Mouse (Mus musculus): ENCODE measurements at regions not wholly inside any gene's neighbourhood (a gene's known extent, or its start where the extent isn't known, plus 50 kb on each side); places are given as distances from the start of the nearest gene placed in this dataset.

DNA sequence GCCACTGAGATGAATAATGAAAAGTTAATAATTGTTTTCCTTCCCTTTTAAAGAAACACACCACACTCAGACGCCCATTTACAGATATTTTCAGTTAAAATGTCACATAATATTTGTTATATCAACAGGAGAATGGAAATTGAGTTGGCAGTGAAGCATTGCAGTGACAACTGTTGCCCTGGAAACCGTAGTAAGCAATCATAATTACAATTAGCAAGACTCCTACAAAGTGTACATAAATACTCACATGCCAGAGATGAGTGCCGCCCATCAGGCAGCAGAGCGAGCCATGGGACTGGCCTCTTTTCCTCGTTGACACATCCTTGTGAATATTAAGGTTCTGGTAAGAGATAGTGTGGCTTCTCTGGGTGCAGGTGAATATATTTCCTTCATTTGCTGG is 129.6 kb upstream of the Kif2a start:
- Histone ChIP-seq H3K4me2 (no peak overlapping the region), H3K9ac (no peak overlapping the region), H3K4me3 (no peak overlapping the region), H3K36me3 (no peaks in the 10 kb centered on the region), H3K27me3 (no peaks in the 10 kb centered on the region), H3K9me3 (no peaks in the 10 kb centered on the region), H3K4me1 (replicated peaks) (0 out of 2 replicates have a peak, but pooled peaks cover 4% of the 10 kb centered on the region), H3K27ac (replicated peaks) (no peak overlapping the region)
- ATAC-seq (ENCODE audit: low FRiP score, low read depth) = no peak
- WGBS = 72% methylated on average over 5 of the region's 5 CpGs

DNA sequence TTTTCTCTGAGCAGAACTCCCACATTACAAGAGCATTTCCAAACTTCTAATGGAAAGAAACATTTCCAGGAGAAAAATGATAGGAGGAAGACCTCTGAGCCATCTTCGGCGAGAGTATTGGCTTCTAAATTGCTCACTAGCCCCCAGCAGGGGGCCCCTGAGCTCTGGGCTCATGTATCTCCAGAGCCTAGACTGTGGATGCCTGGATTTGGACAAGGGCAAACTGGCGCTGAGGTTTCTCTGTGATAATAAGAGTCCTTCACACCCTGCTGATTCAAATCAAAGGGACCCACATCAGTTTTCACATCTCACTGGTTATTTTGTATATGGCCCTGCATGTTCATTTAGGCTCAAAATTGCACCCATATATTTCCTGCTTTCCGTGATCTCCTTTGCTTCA is 119.3 kb upstream of the Kif2a start:
- H3K9me3 ChIP-seq = no peaks in the 10 kb centered on the region
- no peak overlapping the region for H3K4me3 ChIP-seq
- H3K9ac ChIP-seq = no peak overlapping the region
- no peaks in the 10 kb centered on the region for H3K4me1 ChIP-seq (replicated peaks)
- no peak overlapping the region for H3K27ac ChIP-seq (replicated peaks)
- 45% methylated on average over 4 of the region's 4 CpGs for WGBS
- no peak for ATAC-seq (ENCODE audit: low FRiP score, low read depth)
- H3K27me3 ChIP-seq = no peaks in the 10 kb centered on the region
- H3K4me2 ChIP-seq = no peak overlapping the region
- no peaks in the 10 kb centered on the region for H3K36me3 ChIP-seq

GRCm38 (mm10) chr13:107134125-107134524 is 112.2 kb upstream of the Kif2a start:
- H3K9me3 ChIP-seq = no peaks in the 10 kb centered on the region
- H3K27me3 ChIP-seq = no peaks in the 10 kb centered on the region
- H3K4me2 ChIP-seq = no peak overlapping the region
- no peak overlapping the region for H3K9ac ChIP-seq
- H3K4me1 ChIP-seq (replicated peaks) = no peaks in the 10 kb centered on the region
- no peaks in the 10 kb centered on the region for H3K36me3 ChIP-seq
- no peak for ATAC-seq (ENCODE audit: low FRiP score, low read depth)
- no peak overlapping the region for H3K4me3 ChIP-seq
- H3K27ac ChIP-seq (replicated peaks) = no peak overlapping the region

- no peaks in the 10 kb centered on the region for H3K9me3 ChIP-seq
- H3K27me3 ChIP-seq = no peaks in the 10 kb centered on the region
- H3K27ac ChIP-seq (replicated peaks) = no peak overlapping the region
- no peak for ATAC-seq (ENCODE audit: low FRiP score, low read depth)
- no peaks in the 10 kb centered on the region for H3K36me3 ChIP-seq
- no peak overlapping the region for H3K4me2 ChIP-seq
- no peaks in the 10 kb centered on the region for H3K4me1 ChIP-seq (replicated peaks)
- WGBS = 88% methylated on average over 7 of the region's 7 CpGs
- H3K9ac ChIP-seq = no peak overlapping the region
- no peak overlapping the region for H3K4me3 ChIP-seq
These were observed 104.7 kb upstream of the Kif2a start for GRCm38 (mm10) chr13:107126636-107127035.

DNA sequence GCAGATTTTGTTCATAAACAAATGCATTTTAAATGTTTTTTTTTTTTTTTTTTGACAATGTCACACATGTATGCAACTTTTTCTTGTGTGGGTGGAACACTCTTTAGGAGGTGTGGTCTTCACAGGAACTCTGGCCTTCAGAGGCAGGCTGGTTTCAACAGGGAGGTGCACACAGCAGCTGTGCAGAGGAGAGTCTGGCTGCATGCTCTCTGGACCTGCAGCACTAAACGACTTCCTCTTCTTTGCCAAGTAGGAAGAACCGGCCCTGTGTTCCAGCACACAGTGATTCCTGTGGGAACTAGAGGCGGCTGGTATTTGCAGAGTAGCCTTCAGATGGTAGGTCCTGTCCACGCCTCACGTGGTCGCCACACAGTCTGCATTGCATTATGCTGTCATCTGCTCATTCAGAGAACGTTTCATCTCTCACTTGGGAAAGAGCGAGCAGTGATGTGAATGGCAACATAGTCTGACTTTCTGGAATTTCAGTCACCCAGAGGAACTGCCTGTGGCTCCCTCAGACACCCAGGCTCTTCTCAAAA is 102.3 kb upstream of the Kif2a start:
- H3K27me3 ChIP-seq = no peaks in the 10 kb centered on the region
- H3K4me2 ChIP-seq = no peak overlapping the region
- no peaks in the 10 kb centered on the region for H3K36me3 ChIP-seq
- no peaks in the 10 kb centered on the region for H3K4me1 ChIP-seq (replicated peaks)
- H3K9me3 ChIP-seq = no peaks in the 10 kb centered on the region
- WGBS = 82% methylated on average over 8 of the region's 8 CpGs
- H3K4me3 ChIP-seq = no peak overlapping the region
- ATAC-seq (ENCODE audit: low FRiP score, low read depth) = no peak
- no peak overlapping the region for H3K9ac ChIP-seq
- no peak overlapping the region for H3K27ac ChIP-seq (replicated peaks)

- Histone ChIP-seq H3K27me3 (no peaks in the 10 kb centered on the region), H3K36me3 (no peaks in the 10 kb centered on the region), H3K4me2 (peak overlapping the region; percentile 34), H3K4me3 (no peak overlapping the region), H3K9me3 (no peaks in the 10 kb centered on the region), H3K4me1 (replicated peaks) (peaks cover 3% of the 10 kb centered on the region; the same call in 1 of the 2 replicates), H3K9ac (no peak overlapping the region), H3K27ac (replicated peaks) (no peak overlapping the region)
- ATAC-seq (ENCODE audit: low FRiP score, low read depth) = peak; percentile 81
- 61% methylated on average over 22 of the region's 22 CpGs for WGBS
These were observed 92.2 kb upstream of the Kif2a start for GRCm38 (mm10) chr13:107113949-107114690.

- peak overlapping the region; percentile 23 for H3K4me2 ChIP-seq
- H3K27me3 ChIP-seq = no peaks in the 10 kb centered on the region
- no peak for ATAC-seq (ENCODE audit: low FRiP score, low read depth)
- no peak overlapping the region for H3K27ac ChIP-seq (replicated peaks)
- H3K36me3 ChIP-seq = no peaks in the 10 kb centered on the region
- WGBS = 39% methylated on average over 5 of the region's 5 CpGs
- H3K4me3 ChIP-seq = no peak overlapping the region
- H3K4me1 ChIP-seq (replicated peaks) = 0 out of 2 replicates have a peak, but pooled peaks cover 6% of the 10 kb centered on the region
- H3K9ac ChIP-seq = no peak overlapping the region
- no peaks in the 10 kb centered on the region for H3K9me3 ChIP-seq
These were observed 86.1 kb upstream of the Kif2a start for GRCm38 (mm10) chr13:107108045-107108444.

GRCm38 (mm10) chr13:107107572-107107971 is 85.6 kb upstream of the Kif2a start:
- Histone ChIP-seq H3K4me3 (no peak overlapping the region), H3K9me3 (no peaks in the 10 kb centered on the region), H3K27ac (replicated peaks) (no peak overlapping the region), H3K9ac (no peak overlapping the region), H3K27me3 (no peaks in the 10 kb centered on the region), H3K36me3 (no peaks in the 10 kb centered on the region), H3K4me2 (peak overlapping the region; percentile 23), H3K4me1 (replicated peaks) (0 out of 2 replicates have a peak, but pooled peaks cover 6% of the 10 kb centered on the region)
- peak; percentile 37; the same call in 1 of the 2 replicates for ATAC-seq (ENCODE audit: low FRiP score, low read depth)
- 43% methylated on average over 9 of the region's 9 CpGs for WGBS

- Histone ChIP-seq H3K4me2 (no peak overlapping the region), H3K27me3 (no peaks in the 10 kb centered on the region), H3K9ac (no peak overlapping the region), H3K4me3 (no peak overlapping the region), H3K4me1 (replicated peaks) (0 out of 2 replicates have a peak, but pooled peaks cover 6% of the 10 kb centered on the region), H3K27ac (replicated peaks) (no peak overlapping the region), H3K36me3 (no peaks in the 10 kb centered on the region), H3K9me3 (no peaks in the 10 kb centered on the region)
- 59% methylated on average over 1 of the region's 1 CpGs for WGBS
- ATAC-seq (ENCODE audit: low FRiP score, low read depth) = no peak
These were observed 83.6 kb upstream of the Kif2a start for GRCm38 (mm10) chr13:107105510-107105909.

- no peaks in the 10 kb centered on the region for H3K27me3 ChIP-seq
- no peak overlapping the region for H3K9ac ChIP-seq
- H3K9me3 ChIP-seq = no peaks in the 10 kb centered on the region
- H3K4me2 ChIP-seq = peak overlapping the region; percentile 34; the same call in 1 of the 2 replicates
- peak; percentile 85; the same call in 1 of the 2 replicates for ATAC-seq (ENCODE audit: low FRiP score, low read depth)
- H3K4me3 ChIP-seq = no peak overlapping the region
- no peaks in the 10 kb centered on the region for H3K4me1 ChIP-seq (replicated peaks)
- WGBS = 29% methylated on average over 13 of the region's 13 CpGs
- H3K27ac ChIP-seq (replicated peaks) = no peak overlapping the region
- no peaks in the 10 kb centered on the region for H3K36me3 ChIP-seq
These were observed 79.7 kb upstream of the Kif2a start for GRCm38 (mm10) chr13:107101598-107101997.

DNA sequence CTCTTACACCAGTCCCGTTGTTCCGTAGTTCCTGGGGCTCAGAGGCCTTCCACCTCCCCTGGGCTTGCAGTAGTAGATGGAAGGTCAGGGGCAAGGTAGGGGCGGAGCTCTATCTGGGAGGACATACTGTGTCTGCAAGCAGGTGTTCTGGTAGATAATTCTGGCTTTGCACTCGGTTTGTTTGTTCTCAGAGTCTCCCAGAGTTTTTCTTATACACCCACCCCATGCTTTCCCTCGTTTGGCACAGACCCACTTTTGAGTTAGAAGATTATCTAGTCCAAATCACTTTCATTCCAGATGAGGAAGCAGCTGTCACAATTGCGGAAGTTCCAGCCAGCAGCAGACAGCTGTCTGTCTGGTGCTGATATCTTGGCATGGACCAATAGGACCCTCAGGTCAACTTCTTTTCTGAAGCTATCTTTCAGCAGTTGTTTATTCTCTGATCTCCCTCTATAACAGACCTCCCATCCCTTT is 79.0 kb upstream of the Kif2a start:
- WGBS = 77% methylated on average over 6 of the region's 6 CpGs
- H3K4me2 ChIP-seq = peak overlapping the region; percentile 34; the same call in 1 of the 2 replicates

GRCm38 (mm10) chr13:107100116-107100515 is 78.2 kb upstream of the Kif2a start:
- Histone ChIP-seq H3K9ac (no peak overlapping the region), H3K27me3 (no peaks in the 10 kb centered on the region), H3K4me1 (replicated peaks) (no peaks in the 10 kb centered on the region), H3K27ac (replicated peaks) (no peak overlapping the region), H3K36me3 (no peaks in the 10 kb centered on the region), H3K4me2 (no peak overlapping the region), H3K4me3 (no peak overlapping the region), H3K9me3 (no peaks in the 10 kb centered on the region)
- 58% methylated on average over 3 of the region's 3 CpGs for WGBS
- no peak for ATAC-seq (ENCODE audit: low FRiP score, low read depth)

More for the DNA sequence above, 79.0 kb upstream of the Kif2a start:
- Histone ChIP-seq H3K4me3 (no peak overlapping the region), H3K27ac (replicated peaks) (no peak overlapping the region), H3K4me1 (replicated peaks) (no peaks in the 10 kb centered on the region), H3K36me3 (no peaks in the 10 kb centered on the region), H3K9me3 (no peaks in the 10 kb centered on the region), H3K27me3 (no peaks in the 10 kb centered on the region), H3K9ac (no peak overlapping the region)
- no peak for ATAC-seq (ENCODE audit: low FRiP score, low read depth)
